Mouse (Mus musculus): ENCODE data around the gene Pan2. TPM values are rescaled to one million over a fixed set of nuclear protein-coding genes. Genes with fewer than 3 reads are reported as not detected.
"Not testable (repeated sequence)": the region's sequence is repeated elsewhere in the genome, so short reads cannot be mapped to it uniquely, and the experiment has no call there.

Pan2 gene
- 40.5 and 40.8 TPM in 2 replicates for polyA plus RNA-seq (2011; ENCODE audit: insufficient read depth, insufficient read length, low read depth, missing spikeins)

GRCm38 (mm10) chr10:128303126-128304021, at the start of gene Pan2:
Gene Pan2 (plus strand): TSS chr10:128303335.
- Histone ChIP-seq H3K27ac (ENCODE audit: insufficient read depth, low read length) (peak within 1 kb of the TSS; percentile 87), H3K4me1 (ENCODE audit: control insufficient read depth, insufficient read depth, low read length) (no peaks in the 10 kb centered on the region), H3K36me3 (ENCODE audit: control insufficient read depth, insufficient read depth, low read length, poor library complexity, severe bottlenecking) (peaks cover 4% of the 10 kb centered on the region; the same call in 1 of the 2 replicates), H3K9me3 (replicated peaks; ENCODE audit: control insufficient read depth, insufficient read depth, low read length, poor library complexity, severe bottlenecking) (no peaks in the 10 kb centered on the region), H3K4me3 (ENCODE audit: low read depth, low read length) (peak within 1 kb of the TSS; percentile 92), H3K9ac (ENCODE audit: low read depth, poor library complexity, severe bottlenecking) (peak within 1 kb of the TSS; percentile 90), H3K27me3 (ENCODE audit: control insufficient read depth, insufficient read depth, low read length, poor library complexity, severe bottlenecking) (no peaks in the 10 kb centered on the region)
- TF ChIP-seq EP300 (IDR thresholded peaks at IDR 0.05; ENCODE audit: insufficient read depth, low read depth, low read length) (no peak), POLR2A (IDR thresholded peaks at IDR 0.05; ENCODE audit: insufficient read depth, low read length) (peak; percentile 33)

GRCm38 (mm10) chr10:128253677-128254255, 49.4 kb upstream of the Pan2 start, which contains the start of gene Apon:
Gene Apon (plus strand): TSS chr10:128254096.
- no peak for TF ChIP-seq CTCF (IDR thresholded peaks at IDR 0.05; ENCODE audit: low read depth, low read length)
- Histone ChIP-seq H3K36me3 (ENCODE audit: control insufficient read depth, insufficient read depth, low read length, poor library complexity, severe bottlenecking) (peaks cover 31% of the 10 kb centered on the region), H3K9ac (ENCODE audit: low read depth, poor library complexity, severe bottlenecking) (no peak within 1 kb of the TSS), H3K9me3 (replicated peaks; ENCODE audit: control insufficient read depth, insufficient read depth, low read length, poor library complexity, severe bottlenecking) (no peaks in the 10 kb centered on the region), H3K27me3 (ENCODE audit: control insufficient read depth, insufficient read depth, low read length, poor library complexity, severe bottlenecking) (no peaks in the 10 kb centered on the region), H3K4me1 (ENCODE audit: control insufficient read depth, insufficient read depth, low read length) (no peaks in the 10 kb centered on the region), H3K4me3 (ENCODE audit: low read depth, low read length) (peak within 1 kb of the TSS; percentile 7; the same call in 1 of the 2 replicates), H3K27ac (ENCODE audit: insufficient read depth, low read length) (no peak within 1 kb of the TSS)

DNA sequence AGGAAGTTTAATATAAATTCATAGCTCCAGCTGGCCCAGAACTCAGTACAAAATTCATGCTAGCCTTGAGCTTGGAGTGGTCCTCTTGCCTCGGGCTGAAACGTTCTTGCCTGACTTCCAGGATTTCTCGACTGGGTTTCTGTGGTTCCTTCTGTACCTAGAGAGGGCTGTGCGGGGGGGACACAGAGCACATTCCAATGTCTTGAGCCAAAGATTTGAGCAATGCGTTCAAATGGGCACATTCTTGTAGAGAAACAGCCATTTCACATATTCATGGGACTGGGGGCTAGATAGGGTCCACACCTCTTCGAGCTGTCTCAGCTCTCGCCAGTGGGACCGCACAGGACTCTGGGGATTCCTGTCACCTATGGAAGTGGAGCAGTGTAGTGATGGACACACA, 47.2 kb upstream of the Pan2 start:
- no peaks in the 10 kb centered on the region for H3K9me3 ChIP-seq (replicated peaks; ENCODE audit: control insufficient read depth, insufficient read depth, low read length, poor library complexity, severe bottlenecking)
- no peak overlapping the region for H3K4me3 ChIP-seq (ENCODE audit: low read depth, low read length)
- H3K27ac ChIP-seq (ENCODE audit: insufficient read depth, low read length): no peak overlapping the region
- H3K36me3 ChIP-seq (ENCODE audit: control insufficient read depth, insufficient read depth, low read length, poor library complexity, severe bottlenecking): peaks cover 16% of the 10 kb centered on the region
- H3K9ac ChIP-seq (ENCODE audit: low read depth, poor library complexity, severe bottlenecking): no peak overlapping the region
- H3K27me3 ChIP-seq (ENCODE audit: control insufficient read depth, insufficient read depth, low read length, poor library complexity, severe bottlenecking): no peaks in the 10 kb centered on the region
- TF ChIP-seq CTCF (IDR thresholded peaks at IDR 0.05; ENCODE audit: low read depth, low read length) (no peak), EP300 (IDR thresholded peaks at IDR 0.05; ENCODE audit: insufficient read depth, low read depth, low read length) (no peak), POLR2A (IDR thresholded peaks at IDR 0.05; ENCODE audit: insufficient read depth, low read length) (no peak)
- H3K4me1 ChIP-seq (ENCODE audit: control insufficient read depth, insufficient read depth, low read length): no peaks in the 10 kb centered on the region

DNA sequence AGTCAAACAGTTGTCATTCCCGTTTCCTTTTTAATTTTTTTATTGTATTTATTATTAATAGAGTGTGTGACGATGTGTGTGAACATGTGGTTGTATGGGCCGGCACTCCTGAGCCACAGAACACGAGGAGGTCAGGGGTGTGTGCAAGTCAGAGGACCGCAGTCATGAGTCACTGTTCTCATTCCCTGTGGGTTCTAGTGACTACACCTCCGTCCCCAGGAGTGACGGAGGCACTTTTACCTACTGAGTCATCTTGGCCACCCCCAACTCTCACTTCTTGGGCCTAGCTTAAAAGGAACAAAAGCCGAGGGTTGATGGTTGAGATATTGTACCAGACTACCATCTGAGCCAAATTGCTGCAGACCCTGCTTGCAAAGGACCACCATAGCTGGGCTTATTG, 46.8 kb upstream of the Pan2 start:
- H3K4me3 ChIP-seq (ENCODE audit: low read depth, low read length): no peak overlapping the region
- H3K36me3 ChIP-seq (ENCODE audit: control insufficient read depth, insufficient read depth, low read length, poor library complexity, severe bottlenecking): peaks cover 12% of the 10 kb centered on the region
- H3K4me1 ChIP-seq (ENCODE audit: control insufficient read depth, insufficient read depth, low read length): no peaks in the 10 kb centered on the region
- no peak overlapping the region for H3K9ac ChIP-seq (ENCODE audit: low read depth, poor library complexity, severe bottlenecking)
- H3K27ac ChIP-seq (ENCODE audit: insufficient read depth, low read length): no peak overlapping the region
- no peak for TF ChIP-seq POLR2A (IDR thresholded peaks at IDR 0.05; ENCODE audit: insufficient read depth, low read length)
- TF ChIP-seq EP300 (IDR thresholded peaks at IDR 0.05; ENCODE audit: insufficient read depth, low read depth, low read length): no peak
- no peak for TF ChIP-seq CTCF (IDR thresholded peaks at IDR 0.05; ENCODE audit: low read depth, low read length)
- no peaks in the 10 kb centered on the region for H3K9me3 ChIP-seq (replicated peaks; ENCODE audit: control insufficient read depth, insufficient read depth, low read length, poor library complexity, severe bottlenecking)
- no peaks in the 10 kb centered on the region for H3K27me3 ChIP-seq (ENCODE audit: control insufficient read depth, insufficient read depth, low read length, poor library complexity, severe bottlenecking)

DNA sequence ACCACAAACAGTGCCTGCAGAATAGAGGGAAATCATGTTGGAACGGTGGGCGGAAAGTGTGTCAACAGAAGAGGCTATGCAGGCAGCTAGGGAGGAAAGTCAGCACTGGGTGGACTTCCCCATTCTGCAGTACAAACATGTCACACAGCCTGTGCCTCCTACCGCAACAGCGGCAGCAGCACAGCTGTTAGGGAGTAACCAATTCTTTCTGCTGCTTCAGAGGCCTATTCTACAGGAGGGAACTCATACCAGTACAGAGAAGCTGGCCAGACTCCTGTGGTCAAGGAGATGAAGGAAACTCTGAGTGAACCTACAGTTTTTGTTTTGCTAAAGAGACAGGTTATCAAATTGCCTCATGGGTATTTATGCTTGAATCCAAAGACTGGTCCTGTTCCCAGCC, 44.2 kb upstream of the Pan2 start:
- TF ChIP-seq POLR2A (IDR thresholded peaks at IDR 0.05; ENCODE audit: insufficient read depth, low read length) (no peak), EP300 (IDR thresholded peaks at IDR 0.05; ENCODE audit: insufficient read depth, low read depth, low read length) (no peak), CTCF (IDR thresholded peaks at IDR 0.05; ENCODE audit: low read depth, low read length) (no peak)
- H3K27me3 ChIP-seq (ENCODE audit: control insufficient read depth, insufficient read depth, low read length, poor library complexity, severe bottlenecking): no peaks in the 10 kb centered on the region
- H3K4me1 ChIP-seq (ENCODE audit: control insufficient read depth, insufficient read depth, low read length): peaks cover 1% of the 10 kb centered on the region
- H3K4me3 ChIP-seq (ENCODE audit: low read depth, low read length): no peak overlapping the region
- no peak overlapping the region for H3K9ac ChIP-seq (ENCODE audit: low read depth, poor library complexity, severe bottlenecking)
- no peak overlapping the region for H3K27ac ChIP-seq (ENCODE audit: insufficient read depth, low read length)
- no peaks in the 10 kb centered on the region for H3K9me3 ChIP-seq (replicated peaks; ENCODE audit: control insufficient read depth, insufficient read depth, low read length, poor library complexity, severe bottlenecking)
- no peaks in the 10 kb centered on the region for H3K36me3 ChIP-seq (ENCODE audit: control insufficient read depth, insufficient read depth, low read length, poor library complexity, severe bottlenecking)

DNA sequence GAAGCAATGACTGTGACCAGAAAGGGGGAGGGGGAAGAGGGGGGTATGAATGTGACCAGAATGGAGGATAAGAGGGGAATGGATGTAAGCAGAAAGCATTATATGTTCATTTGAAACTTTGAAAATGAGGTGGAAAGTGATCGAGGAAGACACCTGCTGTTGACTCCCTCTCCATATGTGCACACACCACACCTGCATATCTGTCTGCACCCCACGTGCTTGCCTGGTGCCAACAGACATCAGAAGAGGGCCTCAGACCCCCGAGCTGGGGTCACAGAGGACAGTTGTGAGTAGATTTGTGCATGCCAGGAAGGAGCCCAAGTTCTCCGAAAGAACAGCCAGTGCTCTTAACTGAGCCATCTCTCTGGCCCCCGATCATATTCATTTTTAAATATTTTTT, 43.2 kb upstream of the Pan2 start:
- no peaks in the 10 kb centered on the region for H3K27me3 ChIP-seq (ENCODE audit: control insufficient read depth, insufficient read depth, low read length, poor library complexity, severe bottlenecking)
- no peaks in the 10 kb centered on the region for H3K36me3 ChIP-seq (ENCODE audit: control insufficient read depth, insufficient read depth, low read length, poor library complexity, severe bottlenecking)
- H3K9me3 ChIP-seq (replicated peaks; ENCODE audit: control insufficient read depth, insufficient read depth, low read length, poor library complexity, severe bottlenecking): no peaks in the 10 kb centered on the region
- no peak for TF ChIP-seq POLR2A (IDR thresholded peaks at IDR 0.05; ENCODE audit: insufficient read depth, low read length)
- no peak for TF ChIP-seq EP300 (IDR thresholded peaks at IDR 0.05; ENCODE audit: insufficient read depth, low read depth, low read length)
- TF ChIP-seq CTCF (IDR thresholded peaks at IDR 0.05; ENCODE audit: low read depth, low read length): no peak
- no peak overlapping the region for H3K27ac ChIP-seq (ENCODE audit: insufficient read depth, low read length)
- no peak overlapping the region for H3K9ac ChIP-seq (ENCODE audit: low read depth, poor library complexity, severe bottlenecking)
- H3K4me3 ChIP-seq (ENCODE audit: low read depth, low read length): no peak overlapping the region
- H3K4me1 ChIP-seq (ENCODE audit: control insufficient read depth, insufficient read depth, low read length): peaks cover 1% of the 10 kb centered on the region

DNA sequence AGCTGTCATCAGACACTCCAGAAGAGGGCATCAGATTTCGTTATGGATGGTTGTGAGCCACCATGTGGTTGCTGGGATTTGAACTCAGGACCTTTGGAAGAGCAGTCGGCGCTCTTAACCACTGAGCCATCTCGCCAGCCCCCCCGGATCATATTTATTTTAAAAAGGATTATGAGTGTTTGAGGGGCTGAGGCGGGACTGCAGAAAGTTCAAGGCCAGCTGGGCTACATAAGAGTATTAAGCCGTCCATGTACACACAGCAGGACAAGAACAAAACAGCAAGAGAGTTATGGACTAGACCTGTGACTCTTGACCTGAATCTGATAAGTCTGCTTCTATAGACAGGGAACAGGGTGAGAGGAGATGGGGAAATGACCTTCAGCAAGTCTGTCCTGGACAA, 42.8 kb upstream of the Pan2 start:
- H3K27me3 ChIP-seq (ENCODE audit: control insufficient read depth, insufficient read depth, low read length, poor library complexity, severe bottlenecking); H3K4me1 ChIP-seq (ENCODE audit: control insufficient read depth, insufficient read depth, low read length); H3K27ac ChIP-seq (ENCODE audit: insufficient read depth, low read length); H3K4me3 ChIP-seq (ENCODE audit: low read depth, low read length); H3K36me3 ChIP-seq (ENCODE audit: control insufficient read depth, insufficient read depth, low read length, poor library complexity, severe bottlenecking); H3K9ac ChIP-seq (ENCODE audit: low read depth, poor library complexity, severe bottlenecking); H3K9me3 ChIP-seq (replicated peaks; ENCODE audit: control insufficient read depth, insufficient read depth, low read length, poor library complexity, severe bottlenecking): not testable (repeated sequence)
